Mouse (Mus musculus): ENCODE data around the gene Kat6b. TPM values are rescaled to one million over a fixed set of nuclear protein-coding genes. Genes with fewer than 3 reads are reported as not detected.

The Kat6b gene
- total RNA-seq, 2 experiments from 2014 or later = 6.3 to 12.7 TPM

DNA sequence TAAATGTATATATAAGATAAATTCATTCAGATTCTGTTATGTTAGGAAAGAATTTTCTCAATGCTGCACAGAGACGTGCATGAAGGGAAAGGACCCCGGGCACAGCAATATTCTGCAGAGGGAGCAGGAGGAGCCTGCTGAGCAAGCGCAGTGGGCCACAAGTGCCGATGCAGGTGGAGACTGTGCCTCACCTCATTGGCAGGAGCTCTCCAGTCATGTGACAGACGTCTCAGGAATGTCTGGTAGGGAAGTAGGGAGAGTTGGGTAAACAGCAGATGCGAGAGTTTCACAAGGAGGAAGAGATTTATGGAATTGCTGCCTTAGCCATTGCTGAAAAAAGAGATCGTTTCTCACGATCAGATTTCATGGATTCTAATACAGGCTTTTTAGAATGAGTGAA lies 71.7 kb downstream of the Kat6b start:
- no peak for ATAC-seq (replicated peaks; ENCODE audit: poor library complexity, severe bottlenecking)

DNA sequence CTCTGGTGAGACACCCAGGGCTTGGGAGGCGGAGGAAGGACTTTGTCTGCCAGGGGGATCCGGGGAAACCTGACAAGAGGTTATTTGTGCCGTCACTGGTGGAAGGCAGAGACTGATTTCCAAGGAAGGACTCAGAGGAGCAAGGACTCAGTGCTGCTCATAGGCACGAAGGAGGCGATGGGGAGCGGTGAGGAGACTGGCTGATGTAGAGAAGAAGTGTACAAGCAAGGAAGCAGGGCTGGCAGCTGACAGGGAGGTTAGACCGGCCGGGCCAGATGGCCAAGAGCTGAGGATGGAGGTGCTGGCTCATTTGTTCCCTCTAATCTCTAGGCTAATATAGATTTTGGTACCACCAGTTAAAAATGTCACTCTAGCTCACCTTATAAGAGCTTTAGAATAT lies 72.8 kb downstream of the Kat6b start:
- no peak for ATAC-seq (replicated peaks; ENCODE audit: poor library complexity, severe bottlenecking)

- ATAC-seq (replicated peaks; ENCODE audit: poor library complexity, severe bottlenecking) = no peak
Observed at GRCm38 (mm10) chr14:21558440-21559131, 77.4 kb downstream of the Kat6b start.

DNA sequence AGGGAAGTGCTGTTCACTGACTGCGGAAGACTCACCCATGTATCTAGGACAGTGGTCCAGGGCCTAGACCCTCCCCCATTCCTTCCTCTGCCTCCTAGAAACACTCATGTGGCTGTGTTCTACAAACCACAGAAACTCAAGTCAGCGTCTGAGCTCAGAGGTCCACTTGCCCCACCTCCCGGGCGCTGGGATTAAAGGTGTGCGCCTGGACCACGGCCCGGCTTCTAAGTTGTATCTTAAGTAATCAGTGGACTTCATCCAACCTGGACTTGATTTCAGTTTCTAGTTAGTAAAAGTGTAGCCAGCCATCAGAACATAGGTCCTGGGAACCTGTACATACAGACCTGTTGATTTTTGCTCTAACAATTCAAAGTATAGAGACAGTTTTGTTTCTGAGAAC lies 78.2 kb downstream of the Kat6b start:
- no peak for ATAC-seq (replicated peaks; ENCODE audit: poor library complexity, severe bottlenecking)

DNA sequence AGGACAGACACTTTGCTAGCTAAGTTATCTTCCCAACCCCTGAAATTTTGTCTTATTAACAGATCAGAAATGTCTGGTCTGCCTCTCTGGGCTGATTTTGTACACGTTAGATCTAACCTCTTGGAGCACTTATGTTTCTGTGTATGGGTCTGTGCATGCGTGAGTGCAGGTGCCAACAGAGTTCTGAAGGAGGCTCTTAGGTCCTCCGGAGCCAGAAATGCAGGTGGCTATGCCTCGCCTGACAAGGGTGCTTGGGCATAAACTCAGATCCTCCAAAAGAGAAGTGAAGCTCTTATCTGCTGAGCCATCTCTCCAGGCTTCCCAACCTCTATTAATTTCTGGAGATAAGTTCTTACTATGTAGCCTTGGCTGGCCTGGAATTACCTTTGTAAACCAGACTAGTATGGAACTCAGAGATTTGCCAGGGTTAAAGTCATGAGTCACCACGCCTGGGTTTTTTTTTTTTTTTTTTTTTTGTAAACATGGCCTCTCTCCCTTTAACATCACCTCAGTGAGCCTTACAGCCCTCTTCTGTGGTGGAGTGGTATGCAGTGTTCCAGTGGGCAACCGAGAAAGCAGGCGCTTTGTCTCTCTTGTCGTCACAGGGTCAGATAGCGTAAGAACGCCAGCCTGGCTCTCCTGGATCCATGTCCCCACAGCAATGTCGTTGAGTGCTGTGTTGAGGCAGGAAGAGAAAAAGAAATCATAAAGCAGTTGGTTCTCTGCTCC lies 79.4 kb downstream of the Kat6b start:
- ATAC-seq (replicated peaks; ENCODE audit: poor library complexity, severe bottlenecking) = no peak

DNA sequence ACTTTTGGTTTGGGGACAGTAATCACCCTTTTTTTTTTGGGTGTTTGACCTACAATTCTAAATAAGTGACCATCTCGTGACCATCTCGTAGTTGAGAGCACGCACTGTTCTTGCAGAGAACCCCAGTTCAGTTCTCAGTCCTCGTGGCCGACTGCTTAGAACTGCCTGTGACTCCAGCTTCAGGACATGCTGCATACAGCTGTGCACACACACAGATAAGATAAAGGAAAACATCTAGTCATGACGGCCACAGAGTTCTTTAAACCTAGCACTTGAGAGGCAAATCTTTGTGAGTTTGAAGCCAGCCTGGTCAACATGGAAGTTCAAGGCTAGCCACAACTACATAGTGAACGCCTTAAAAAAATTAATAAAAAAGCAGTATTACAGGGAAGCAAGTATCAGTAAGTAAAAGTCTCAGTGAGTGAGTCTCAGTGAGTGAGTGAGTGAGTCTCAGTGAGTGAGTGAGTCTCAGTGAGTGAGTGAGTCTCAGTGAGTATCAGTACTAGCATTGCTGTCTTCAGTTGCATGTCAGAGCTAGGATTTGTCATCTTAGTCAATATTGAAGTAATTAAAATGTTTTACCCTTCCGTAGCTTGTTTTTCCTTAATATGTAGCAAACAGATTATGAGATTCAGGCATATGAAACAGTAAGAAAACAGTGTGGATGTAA lies 80.3 kb downstream of the Kat6b start:
- no peak for ATAC-seq (replicated peaks; ENCODE audit: poor library complexity, severe bottlenecking)

DNA sequence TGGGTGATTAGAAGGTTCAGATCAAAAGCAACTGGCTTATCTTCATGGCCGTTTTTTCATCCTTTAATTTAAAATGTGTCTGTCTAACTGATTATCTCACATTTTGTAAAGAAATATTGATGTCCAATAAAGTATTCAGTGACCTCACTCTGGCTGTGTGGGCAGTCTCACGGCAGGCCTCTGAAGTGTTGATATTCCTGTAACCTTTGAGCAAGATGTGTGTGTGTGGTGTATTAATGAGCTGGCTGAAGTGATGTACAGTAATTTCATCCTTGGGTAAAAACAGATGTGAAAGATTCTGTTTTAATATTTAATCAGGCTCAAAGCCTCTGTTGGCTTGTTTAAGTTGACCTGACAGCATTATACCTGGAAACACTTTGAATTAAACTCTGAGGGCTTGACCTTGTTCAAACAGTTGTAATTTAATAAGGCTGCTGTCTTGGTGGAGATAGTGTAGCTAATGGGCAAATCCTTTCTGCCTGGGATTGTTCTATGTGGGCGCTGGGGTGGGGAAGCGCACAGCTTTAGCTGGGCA lies 82.4 kb downstream of the Kat6b start:
- no peak for ATAC-seq (replicated peaks; ENCODE audit: poor library complexity, severe bottlenecking)

- ATAC-seq (replicated peaks; ENCODE audit: poor library complexity, severe bottlenecking) = no peak
Observed at GRCm38 (mm10) chr14:21565541-21566353, 84.5 kb downstream of the Kat6b start.

- ATAC-seq (replicated peaks; ENCODE audit: poor library complexity, severe bottlenecking) = no peak
Observed at GRCm38 (mm10) chr14:21567293-21567984, 86.2 kb downstream of the Kat6b start.

- no peak for ATAC-seq (replicated peaks; ENCODE audit: poor library complexity, severe bottlenecking)
Observed at GRCm38 (mm10) chr14:21568821-21569220, 87.6 kb downstream of the Kat6b start.

DNA sequence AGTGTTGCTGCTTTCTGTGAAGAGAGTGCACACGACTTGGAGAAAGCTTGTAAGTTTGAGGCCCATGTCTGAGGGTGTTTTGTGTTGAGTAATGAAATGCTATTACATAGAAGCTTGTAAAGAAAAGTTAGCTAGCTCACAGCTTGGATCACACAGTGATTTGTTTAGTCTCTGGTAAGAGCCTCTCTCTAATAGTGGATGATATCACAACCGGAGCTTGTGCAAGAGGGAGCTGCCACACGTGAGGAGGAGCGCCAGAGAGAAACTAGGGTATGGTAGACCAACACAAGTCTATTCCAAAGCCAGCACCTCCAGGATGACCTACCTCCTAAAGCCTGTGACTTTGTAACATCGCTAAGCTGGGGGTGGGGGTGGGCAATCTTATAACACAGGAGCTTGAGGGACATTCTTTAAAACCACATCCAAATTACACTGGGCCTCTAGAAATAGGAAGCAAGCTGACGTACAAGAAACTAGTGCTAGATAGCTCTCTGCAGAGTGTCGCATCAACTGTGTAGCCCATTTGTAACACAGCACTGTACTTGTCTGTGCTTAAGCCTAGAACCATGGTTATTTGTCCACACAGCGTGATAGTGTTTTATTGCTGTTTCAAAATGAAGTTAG lies 93.6 kb downstream of the Kat6b start:
- ATAC-seq (replicated peaks; ENCODE audit: poor library complexity, severe bottlenecking) = peak; percentile 44

DNA sequence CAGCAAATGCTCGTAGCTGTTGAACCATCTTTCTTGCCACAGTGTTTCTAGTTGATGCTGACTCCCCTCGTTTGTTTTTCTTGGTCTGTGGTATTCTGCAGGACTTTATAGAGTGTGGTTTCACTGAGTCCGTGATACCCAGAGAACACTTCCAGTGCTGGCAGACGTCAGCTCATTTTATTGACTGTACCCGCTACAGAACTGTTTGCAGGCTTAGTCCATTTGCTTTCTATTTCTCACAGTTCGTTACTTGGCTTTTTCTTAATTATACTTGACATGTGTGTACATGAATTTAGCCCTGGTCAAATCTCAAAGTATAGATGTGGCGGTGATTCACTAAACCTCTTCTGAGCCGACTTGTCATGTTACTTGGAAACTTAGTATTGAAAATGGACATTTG lies 95.6 kb downstream of the Kat6b start:
- no peak for ATAC-seq (replicated peaks; ENCODE audit: poor library complexity, severe bottlenecking)

GRCm38 (mm10) chr14:21581198-21581597 lies 100.0 kb downstream of the Kat6b start:
- ATAC-seq (replicated peaks; ENCODE audit: poor library complexity, severe bottlenecking) = no peak

DNA sequence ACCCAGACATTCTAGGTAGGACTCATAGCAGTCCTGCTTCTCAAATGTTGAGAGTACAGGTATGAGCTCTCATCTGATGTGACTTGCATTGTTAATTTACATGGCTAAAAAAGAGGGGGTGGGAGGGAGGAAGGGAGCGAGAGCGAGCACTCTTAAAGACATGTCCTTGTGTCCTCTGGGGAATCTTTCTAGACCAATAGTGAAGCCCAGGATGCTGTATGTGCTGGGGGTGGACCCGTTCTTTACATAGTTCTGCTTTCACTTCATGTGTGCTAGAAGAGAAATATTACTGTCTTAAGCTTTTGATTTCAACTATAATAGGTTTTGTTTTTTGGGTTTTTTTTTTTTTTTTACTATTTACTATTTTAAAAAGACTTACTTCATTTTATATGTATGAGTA lies 101.1 kb downstream of the Kat6b start:
- no peak for ATAC-seq (replicated peaks; ENCODE audit: poor library complexity, severe bottlenecking)

DNA sequence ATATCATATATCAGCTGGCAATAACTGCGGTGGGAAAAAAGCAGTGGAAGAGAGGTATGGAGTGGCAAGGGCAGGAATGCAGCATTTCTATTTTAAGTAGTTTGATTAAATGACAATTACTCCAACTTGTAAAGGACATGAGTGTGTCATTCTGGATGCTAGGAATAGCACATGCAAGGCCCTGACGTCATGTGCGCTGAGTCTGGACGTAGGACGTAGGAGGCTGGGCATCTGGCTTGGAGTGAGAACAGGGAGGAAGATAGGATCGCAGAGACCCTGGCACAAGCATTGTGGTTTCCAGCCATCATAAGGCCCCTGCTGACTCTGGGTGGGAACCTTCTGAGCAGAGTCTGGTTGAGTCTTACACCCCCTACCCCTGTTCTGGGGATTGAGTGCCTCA lies 101.8 kb downstream of the Kat6b start:
- no peak for ATAC-seq (replicated peaks; ENCODE audit: poor library complexity, severe bottlenecking)

GRCm38 (mm10) chr14:21583868-21584267 lies 102.6 kb downstream of the Kat6b start:
- no peak for ATAC-seq (replicated peaks; ENCODE audit: poor library complexity, severe bottlenecking)

DNA sequence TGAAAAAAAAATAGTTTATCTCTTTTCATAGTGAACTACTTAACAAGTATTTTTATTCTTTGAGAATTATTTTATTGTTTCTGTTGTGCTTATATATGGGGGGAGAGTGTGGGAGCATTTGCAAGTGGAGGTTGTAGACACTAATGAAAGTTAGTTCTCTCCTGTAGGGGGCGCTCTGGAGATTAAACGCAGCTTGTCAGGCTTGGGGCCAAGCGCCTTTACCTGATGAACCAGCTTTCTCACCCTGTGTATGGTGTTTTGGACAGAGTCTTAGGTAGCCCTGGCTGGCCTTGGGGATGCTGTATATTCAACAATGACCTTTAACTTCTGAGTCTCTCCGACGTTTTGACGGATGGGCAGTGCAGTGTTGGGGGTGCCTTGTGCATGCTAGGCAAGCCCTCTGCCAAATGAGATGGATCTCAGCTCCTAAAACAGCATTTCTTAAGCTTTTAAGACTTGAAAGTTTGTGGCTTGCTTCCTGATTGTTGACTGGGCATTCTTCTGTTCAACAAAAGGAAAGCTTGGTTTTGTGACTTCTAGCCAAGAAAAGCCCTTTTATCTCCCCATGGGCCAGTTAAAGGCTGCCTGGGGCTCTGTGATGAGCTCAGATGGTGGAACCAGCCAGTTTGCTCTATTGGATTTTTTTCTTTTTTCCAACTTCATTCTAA lies 103.4 kb downstream of the Kat6b start:
- ATAC-seq (replicated peaks; ENCODE audit: poor library complexity, severe bottlenecking) = no peak

- ATAC-seq (replicated peaks; ENCODE audit: poor library complexity, severe bottlenecking) = no peak
Observed at GRCm38 (mm10) chr14:21585491-21586251, 104.4 kb downstream of the Kat6b start.
